Mouse (Mus musculus): Measurements from ENCODE around the gene Nupr1l. TPM values are rescaled to one million over a fixed set of nuclear protein-coding genes. Genes with fewer than 3 reads are reported as not detected.

Gene Nupr1l
- 2.9 and 4.5 TPM in 2 replicates for polyA plus RNA-seq (2012; ENCODE audit: insufficient read depth, insufficient read length, missing spikeins)

GRCm38 (mm10) chr5:129908242-129908965 is at the start of gene Nupr1l:
Nupr1l (plus strand) TSS chr5:129908540.
- H3K27ac ChIP-seq (ENCODE audit: insufficient read depth, low read depth, low read length) = peak within 1 kb of the TSS; percentile 48
- TF ChIP-seq CTCF (IDR thresholded peaks at IDR 0.05; ENCODE audit: low read depth, low read length) (0 out of 2 replicates have a peak, but pooled peaks have one; percentile 11), POLR2A (IDR thresholded peaks at IDR 0.05; ENCODE audit: borderline replicate concordance, low read depth, low read length) (no peak)
- peak within 1 kb of the TSS; percentile 82 for H3K4me3 ChIP-seq (ENCODE audit: insufficient read depth, low read length)
- H3K4me1 ChIP-seq (ENCODE audit: control insufficient read depth, insufficient read depth, low read length) = peaks cover 6% of the 10 kb centered on the region

- H3K27ac ChIP-seq (ENCODE audit: insufficient read depth, low read depth, low read length) = no peak overlapping the region
- TF ChIP-seq CTCF (IDR thresholded peaks at IDR 0.05; ENCODE audit: low read depth, low read length) (no peak), POLR2A (IDR thresholded peaks at IDR 0.05; ENCODE audit: borderline replicate concordance, low read depth, low read length) (no peak)
- H3K4me3 ChIP-seq (ENCODE audit: insufficient read depth, low read length) = no peak overlapping the region
- no peaks in the 10 kb centered on the region for H3K4me1 ChIP-seq (ENCODE audit: control insufficient read depth, insufficient read depth, low read length)
Measured at GRCm38 (mm10) chr5:129862325-129862724, 46.0 kb upstream of the Nupr1l start.

GRCm38 (mm10) chr5:129864467-129864866 is 43.9 kb upstream of the Nupr1l start:
- TF ChIP-seq CTCF (IDR thresholded peaks at IDR 0.05; ENCODE audit: low read depth, low read length) (peak; percentile 32; the same call in 1 of the 2 replicates), POLR2A (IDR thresholded peaks at IDR 0.05; ENCODE audit: borderline replicate concordance, low read depth, low read length) (no peak)
- H3K27ac ChIP-seq (ENCODE audit: insufficient read depth, low read depth, low read length) = no peak overlapping the region
- no peaks in the 10 kb centered on the region for H3K4me1 ChIP-seq (ENCODE audit: control insufficient read depth, insufficient read depth, low read length)
- H3K4me3 ChIP-seq (ENCODE audit: insufficient read depth, low read length) = no peak overlapping the region

GRCm38 (mm10) chr5:129865841-129866240 is 42.5 kb upstream of the Nupr1l start:
- TF ChIP-seq CTCF (IDR thresholded peaks at IDR 0.05; ENCODE audit: low read depth, low read length) (no peak), POLR2A (IDR thresholded peaks at IDR 0.05; ENCODE audit: borderline replicate concordance, low read depth, low read length) (no peak)
- no peaks in the 10 kb centered on the region for H3K4me1 ChIP-seq (ENCODE audit: control insufficient read depth, insufficient read depth, low read length)
- no peak overlapping the region for H3K4me3 ChIP-seq (ENCODE audit: insufficient read depth, low read length)
- H3K27ac ChIP-seq (ENCODE audit: insufficient read depth, low read depth, low read length) = no peak overlapping the region

GRCm38 (mm10) chr5:129869238-129869995 is 38.9 kb upstream of the Nupr1l start:
- Histone ChIP-seq H3K4me1 (ENCODE audit: control insufficient read depth, insufficient read depth, low read length) (no peaks in the 10 kb centered on the region), H3K4me3 (ENCODE audit: insufficient read depth, low read length) (no peak overlapping the region), H3K27ac (ENCODE audit: insufficient read depth, low read depth, low read length) (no peak overlapping the region)
- TF ChIP-seq POLR2A (IDR thresholded peaks at IDR 0.05; ENCODE audit: borderline replicate concordance, low read depth, low read length) (no peak), CTCF (IDR thresholded peaks at IDR 0.05; ENCODE audit: low read depth, low read length) (no peak)

- TF ChIP-seq CTCF (IDR thresholded peaks at IDR 0.05; ENCODE audit: low read depth, low read length) (no peak), POLR2A (IDR thresholded peaks at IDR 0.05; ENCODE audit: borderline replicate concordance, low read depth, low read length) (no peak)
- Histone ChIP-seq H3K27ac (ENCODE audit: insufficient read depth, low read depth, low read length) (no peak overlapping the region), H3K4me1 (ENCODE audit: control insufficient read depth, insufficient read depth, low read length) (no peaks in the 10 kb centered on the region), H3K4me3 (ENCODE audit: insufficient read depth, low read length) (no peak overlapping the region)
Measured at GRCm38 (mm10) chr5:129871238-129871637, 37.1 kb upstream of the Nupr1l start.

- H3K27ac ChIP-seq (ENCODE audit: insufficient read depth, low read depth, low read length) = no peak overlapping the region
- no peak overlapping the region for H3K4me3 ChIP-seq (ENCODE audit: insufficient read depth, low read length)
- TF ChIP-seq POLR2A (IDR thresholded peaks at IDR 0.05; ENCODE audit: borderline replicate concordance, low read depth, low read length) (no peak), CTCF (IDR thresholded peaks at IDR 0.05; ENCODE audit: low read depth, low read length) (no peak)
- no peaks in the 10 kb centered on the region for H3K4me1 ChIP-seq (ENCODE audit: control insufficient read depth, insufficient read depth, low read length)
Measured at GRCm38 (mm10) chr5:129873942-129874341, 34.4 kb upstream of the Nupr1l start.

- Histone ChIP-seq H3K27ac (ENCODE audit: insufficient read depth, low read depth, low read length) (no peak overlapping the region), H3K4me3 (ENCODE audit: insufficient read depth, low read length) (no peak overlapping the region), H3K4me1 (ENCODE audit: control insufficient read depth, insufficient read depth, low read length) (no peaks in the 10 kb centered on the region)
- TF ChIP-seq POLR2A (IDR thresholded peaks at IDR 0.05; ENCODE audit: borderline replicate concordance, low read depth, low read length) (no peak), CTCF (IDR thresholded peaks at IDR 0.05; ENCODE audit: low read depth, low read length) (no peak)
Measured at GRCm38 (mm10) chr5:129875098-129875497, 33.2 kb upstream of the Nupr1l start.

- Histone ChIP-seq H3K27ac (ENCODE audit: insufficient read depth, low read depth, low read length) (no peak overlapping the region), H3K4me1 (ENCODE audit: control insufficient read depth, insufficient read depth, low read length) (no peaks in the 10 kb centered on the region)
Measured at GRCm38 (mm10) chr5:129877731-129878455, 30.4 kb upstream of the Nupr1l start.

More at GRCm38 (mm10) chr5:129877731-129878455, 30.4 kb upstream of the Nupr1l start:
- no peak for TF ChIP-seq CTCF (IDR thresholded peaks at IDR 0.05; ENCODE audit: low read depth, low read length)
- no peak for TF ChIP-seq POLR2A (IDR thresholded peaks at IDR 0.05; ENCODE audit: borderline replicate concordance, low read depth, low read length)
- H3K4me3 ChIP-seq (ENCODE audit: insufficient read depth, low read length) = no peak overlapping the region
